Mouse (Mus musculus) cerebellum, postnatal 25 days (tissue): ENCODE measurements around the gene Bcl2a1b.

Source experiments
- DNase-seq, 2 experiments: peaks; one replicate each; pipeline ENCODE4 v3.0.0; 2021; ENCODE audit warnings: mixed read lengths in 2 of 2

The Bcl2a1b gene

DNA sequence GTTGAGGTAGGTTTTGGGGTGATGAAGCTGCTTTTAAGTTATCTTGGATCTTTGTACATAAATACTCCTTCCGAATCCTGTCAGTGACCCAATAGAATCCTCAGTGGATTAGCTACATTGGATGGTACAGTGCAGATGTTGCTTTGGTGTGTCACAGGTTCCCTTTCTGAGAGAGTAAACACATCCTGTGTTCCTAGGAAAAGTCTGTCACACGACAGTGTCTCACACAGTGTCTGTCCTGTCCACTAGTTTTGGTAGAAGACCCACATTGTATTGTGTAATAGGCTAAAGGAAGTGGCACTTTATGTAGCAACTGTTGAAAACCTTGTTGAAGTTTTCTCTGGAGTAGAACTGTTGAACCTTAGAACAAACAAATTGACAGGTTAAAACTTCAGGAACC is 54.4 kb downstream of the Bcl2a1b start:
- no peak for DNase-seq

GRCm38 (mm10) chr9:89256556-89257335 is 57.7 kb downstream of the Bcl2a1b start:
- DNase-seq, result no peak
